Mouse (Mus musculus) lung, embryonic 14.5 days (tissue): ENCODE results near the gene Olfr447. TPM values are rescaled to one million over a fixed set of nuclear protein-coding genes. Genes with fewer than 3 reads are reported as not detected.

ENCODE experiments used
- ATAC-seq: fragments of 200-750 bp; cut with Nextera tagmentation; 2 replicates; pipeline ENCODE4 v1.8.0; 2017; ENCODE audit warnings: mild to moderate bottlenecking, moderate TSS enrichment, moderate library complexity; ENCODE audit not compliant: insufficient read depth
- DNase-seq: peaks from one replicate; pipeline ENCODE4 v3.0.0-alpha.2; 2015
- H3K27ac ChIP-seq: fragments of 300-500 bp; sonication (generic); 2 replicates; pipeline ENCODE4 v1.5.1; 2014; ENCODE audit warnings: low read depth, mild to moderate bottlenecking, moderate library complexity
- H3K27me3 ChIP-seq: fragments of 300-500 bp; sonication (generic); 2 replicates; pipeline ENCODE4 v1.6.1; 2014; ENCODE audit warnings: low read length, control low read depth; ENCODE audit not compliant: insufficient read depth
- H3K36me3 ChIP-seq: fragments of 300-500 bp; sonication (generic); 2 replicates; pipeline ENCODE4 v1.6.1; 2014; ENCODE audit warnings: control low read depth; ENCODE audit not compliant: insufficient read depth
- H3K4me1 ChIP-seq: fragments of 300-500 bp; sonication (generic); 2 replicates; pipeline ENCODE4 v1.6.1; 2014; ENCODE audit warnings: antibody characterized with exemption, control low read depth; ENCODE audit not compliant: insufficient read depth
- H3K4me2 ChIP-seq: fragments of 300-500 bp; sonication (generic); 2 replicates; pipeline ENCODE4 v1.6.1; 2014; ENCODE audit warnings: mild to moderate bottlenecking
- H3K4me3 ChIP-seq: fragments of 300-500 bp; sonication (generic); 2 replicates; pipeline ENCODE4 v1.5.1; 2014; ENCODE audit warnings: low read depth, low read length
- H3K9ac ChIP-seq: fragments of 300-500 bp; sonication (generic); 2 replicates; pipeline ENCODE4 v1.6.1; 2014
- H3K9me3 ChIP-seq: fragments of 300-500 bp; sonication (generic); 2 replicates; pipeline ENCODE4 v1.6.1; 2016; ENCODE audit warnings: low read depth, low read length, control low read depth
- CTCF ChIP-seq: IDR thresholded peaks from 2 replicates; pipeline ENCODE4 v1.5.1; 2016; ENCODE audit warnings: antibody characterized with exemption, low read depth
- WGBS: fragments of 180-500 bp; shearing (Covaris S2); extraction: QIAGEN DNeasy Blood & Tissue Kit; methylation state at CpG from one replicate; pipeline ENCODE4 v1.1.7; 2014; 5-methylcytosine and 5-hydroxymethylcytosine counted together
- polyA plus RNA-seq: library from polyadenylated mRNA; unstranded; fragments of >200 nt; fragmentation: Nextera tagmentation; extraction: Ambion mirVana; gene quantifications from 2 replicates; pipeline ENCODE4 v1.2.1, GENCODE M21; 2014

Gene Olfr447
- not detected in 2 replicates for polyA plus RNA-seq

GRCm38 (mm10) chr6:42908578-42908977, at the start of gene Olfr447:
Olfr447 (plus strand) TSS chr6:42908878.
- no peak within 1 kb of the TSS for H3K27ac ChIP-seq
- no peak for DNase-seq
- H3K27me3 ChIP-seq = no peaks in the 10 kb centered on the region
- H3K9ac ChIP-seq = no peak within 1 kb of the TSS
- H3K36me3 ChIP-seq = no peaks in the 10 kb centered on the region
- ATAC-seq = no peak
- H3K4me2 ChIP-seq = no peak within 1 kb of the TSS
- H3K4me1 ChIP-seq = no peaks in the 10 kb centered on the region
- no peak for TF ChIP-seq CTCF
- H3K9me3 ChIP-seq = no peaks in the 10 kb centered on the region
- H3K4me3 ChIP-seq = no peak within 1 kb of the TSS

DNA sequence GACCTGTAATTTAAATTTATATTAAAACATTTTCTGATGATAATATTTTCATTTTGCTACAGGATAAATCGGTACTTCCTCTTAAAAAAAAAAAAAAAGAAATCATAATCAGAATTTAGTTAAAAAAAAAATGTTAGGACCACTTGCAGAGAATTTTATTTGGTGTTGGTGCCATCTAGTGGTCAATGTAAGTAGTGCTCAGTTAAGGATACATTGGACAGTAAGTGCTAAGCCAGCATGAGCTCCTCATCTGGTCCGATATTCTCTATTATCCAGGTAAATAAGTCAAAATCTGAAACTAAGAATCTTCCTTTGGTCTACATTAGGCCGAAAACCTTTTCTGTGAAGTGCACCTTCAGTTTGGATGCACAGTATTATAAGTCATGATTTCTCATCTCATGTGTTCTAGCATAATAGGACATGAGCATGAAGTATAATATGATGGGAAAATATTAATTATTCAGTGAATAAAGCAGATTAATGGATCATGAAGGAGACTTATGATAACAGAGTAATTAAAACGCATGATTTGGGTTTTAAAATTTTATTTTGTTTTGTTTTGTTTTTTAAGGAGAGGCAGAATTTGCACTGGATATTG, 48.4 kb upstream of the Olfr447 start:
- H3K36me3 ChIP-seq = no peaks in the 10 kb centered on the region
- no peak overlapping the region for H3K4me2 ChIP-seq
- ATAC-seq (no peak; the same call in 1 of the 2 replicates), DNase-seq (peak; percentile 91)
- 11% methylated on average over 4 of the region's 4 CpGs for WGBS
- H3K9ac ChIP-seq = no peak overlapping the region
- no peak overlapping the region for H3K4me3 ChIP-seq
- H3K9me3 ChIP-seq = no peaks in the 10 kb centered on the region
- no peaks in the 10 kb centered on the region for H3K4me1 ChIP-seq
- H3K27ac ChIP-seq = no peak overlapping the region
- no peaks in the 10 kb centered on the region for H3K27me3 ChIP-seq
- TF ChIP-seq CTCF = peak; percentile 68

DNA sequence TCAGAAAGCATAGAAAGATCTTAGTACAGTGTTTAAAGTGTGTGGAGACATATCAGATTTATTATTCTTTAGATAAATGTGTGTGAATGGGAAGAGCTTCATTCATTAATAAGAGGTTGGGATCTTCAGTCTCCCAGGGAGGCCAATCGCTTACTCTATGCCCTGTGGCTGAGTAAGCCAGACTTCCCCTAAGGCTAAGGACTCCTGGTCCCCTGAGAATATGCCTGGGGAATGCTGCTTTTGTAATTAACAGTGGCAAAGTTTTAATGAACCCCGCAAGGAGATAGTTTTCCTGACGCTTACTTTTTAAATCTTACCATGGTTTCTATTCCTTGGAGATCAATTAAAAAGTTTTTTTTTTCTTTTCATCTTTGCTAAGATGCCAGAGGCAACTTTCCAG, 39.0 kb upstream of the Olfr447 start:
- WGBS = 74% methylated on average over 3 of the region's 3 CpGs
- DNase-seq = no peak
- no peak for ATAC-seq

GRCm38 (mm10) chr6:42876323-42876722, 32.4 kb upstream of the Olfr447 start:
- Histone ChIP-seq H3K9me3 (no peaks in the 10 kb centered on the region), H3K27me3 (no peaks in the 10 kb centered on the region), H3K4me3 (no peak overlapping the region), H3K9ac (no peak overlapping the region), H3K4me1 (no peaks in the 10 kb centered on the region), H3K27ac (no peak overlapping the region), H3K4me2 (no peak overlapping the region), H3K36me3 (no peaks in the 10 kb centered on the region)
- DNase-seq = no peak
- TF ChIP-seq CTCF = no peak
- no peak for ATAC-seq

More for the DNA sequence above, 39.0 kb upstream of the Olfr447 start:
- no peaks in the 10 kb centered on the region for H3K9me3 ChIP-seq
- TF ChIP-seq CTCF = no peak
- H3K9ac ChIP-seq = no peak overlapping the region
- H3K27ac ChIP-seq = no peak overlapping the region
- no peaks in the 10 kb centered on the region for H3K4me1 ChIP-seq
- no peaks in the 10 kb centered on the region for H3K36me3 ChIP-seq
- no peaks in the 10 kb centered on the region for H3K27me3 ChIP-seq
- H3K4me2 ChIP-seq = no peak overlapping the region
- H3K4me3 ChIP-seq = no peak overlapping the region

DNA sequence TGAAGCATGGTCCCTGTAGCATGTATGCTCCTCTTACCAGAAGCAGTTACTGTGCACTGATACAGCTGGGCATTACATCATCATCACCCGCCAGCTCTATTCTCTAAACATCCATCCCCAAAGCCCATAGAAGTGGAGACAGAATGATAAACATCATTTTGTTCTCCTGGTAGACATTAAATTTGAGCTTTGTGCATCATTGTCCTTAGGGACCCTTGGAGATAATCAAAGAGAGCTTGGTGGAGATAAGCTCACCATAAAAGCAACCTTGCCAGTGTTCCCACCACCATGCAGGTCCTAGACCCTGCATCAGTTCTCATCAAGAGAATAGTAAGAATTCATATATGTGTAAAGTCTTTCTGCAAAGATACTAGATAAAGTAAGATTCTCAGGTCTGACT, 18.5 kb upstream of the Olfr447 start, which contains the start of gene Olfr448:
Gene Olfr448 (plus strand): TSS at position 301 of the 400 bp plus-strand sequence.
- no peaks in the 10 kb centered on the region for H3K9me3 ChIP-seq
- H3K9ac ChIP-seq = no peak within 1 kb of the TSS
- TF ChIP-seq CTCF = no peak
- no peaks in the 10 kb centered on the region for H3K4me1 ChIP-seq
- no peak within 1 kb of the TSS for H3K4me3 ChIP-seq
- DNase-seq (no peak), ATAC-seq (no peak)
- H3K27ac ChIP-seq = no peak within 1 kb of the TSS
- H3K4me2 ChIP-seq = no peak within 1 kb of the TSS
- no peaks in the 10 kb centered on the region for H3K27me3 ChIP-seq
- H3K36me3 ChIP-seq = no peaks in the 10 kb centered on the region
- 67% methylated on average over 1 of the region's 1 CpGs for WGBS

GRCm38 (mm10) chr6:42900345-42900744, 8.3 kb upstream of the Olfr447 start:
- H3K36me3 ChIP-seq = no peaks in the 10 kb centered on the region
- H3K27ac ChIP-seq = no peak overlapping the region
- no peak for DNase-seq
- H3K9me3 ChIP-seq = no peaks in the 10 kb centered on the region
- H3K4me3 ChIP-seq = no peak overlapping the region
- no peak overlapping the region for H3K9ac ChIP-seq
- ATAC-seq = no peak
- TF ChIP-seq CTCF = no peak
- H3K4me1 ChIP-seq = no peaks in the 10 kb centered on the region
- H3K4me2 ChIP-seq = no peak overlapping the region
- H3K27me3 ChIP-seq = no peaks in the 10 kb centered on the region
- WGBS = 10% methylated on average over 1 of the region's 1 CpGs

DNA sequence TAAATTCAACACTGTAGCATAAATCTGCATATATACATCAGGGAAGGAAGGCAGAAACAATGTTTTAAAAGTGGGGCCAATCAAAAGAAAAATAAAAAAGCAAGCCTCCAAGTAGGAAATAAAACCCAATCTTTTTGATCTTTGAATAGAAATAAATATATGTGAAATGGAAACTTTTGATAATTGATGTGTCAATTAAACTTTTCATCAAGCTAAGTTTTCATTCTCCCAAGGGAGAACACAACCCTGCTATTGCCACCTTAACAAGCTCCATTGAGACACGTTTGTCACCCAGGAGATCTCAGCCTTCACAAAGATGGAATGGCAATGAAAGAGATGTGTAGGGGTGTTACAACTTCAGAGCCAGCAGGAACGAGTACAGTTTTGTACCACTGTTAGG, 12.4 kb downstream of the Olfr447 start, which contains the start of gene Olfr446:
Gene Olfr446 (plus strand): TSS at position 301 of the 400 bp plus-strand sequence.
- no peaks in the 10 kb centered on the region for H3K36me3 ChIP-seq
- H3K4me2 ChIP-seq = no peak within 1 kb of the TSS
- 58% methylated on average over 2 of the region's 2 CpGs for WGBS
- DNase-seq = no peak
- H3K9me3 ChIP-seq = no peaks in the 10 kb centered on the region
- no peak within 1 kb of the TSS for H3K27ac ChIP-seq
- no peak for TF ChIP-seq CTCF
- H3K9ac ChIP-seq = no peak within 1 kb of the TSS
- ATAC-seq = no peak
- H3K27me3 ChIP-seq = no peaks in the 10 kb centered on the region
- no peaks in the 10 kb centered on the region for H3K4me1 ChIP-seq
- H3K4me3 ChIP-seq = no peak within 1 kb of the TSS
